ENCODE assay signal across 30 mouse cellular contexts in genomic region chr5:120148246-120148645, GRCm38 (mm10). TPM values are rescaled to one million over a fixed set of nuclear protein-coding genes. Genes with fewer than 3 reads are reported as not detected.
DNase-seq lines count a peak whose midpoint lies in the region; ATAC-seq and TF ChIP-seq lines count a peak whose summit lies in the region.
"Had no signal": no experiment of that assay in that cellular context is flagged by ENCODE, and none has a peak within 500 bp of the region (broad histone marks: within the 10 kb centered on the region; RNA-seq: fewer than 3 reads in every experiment).

No protein-coding gene starts in this region.

- no peaks in the 10 kb centered on the region for H3K9me3 ChIP-seq in stomach, postnatal 0 days (ENCODE audit: control insufficient read depth, low read length)
- H3K9me3 ChIP-seq: embryonic facial prominence, embryonic 15.5 days; forebrain, embryonic 12.5 days; G1E; heart, embryonic 12.5 days; hindbrain, embryonic 15.5 days; limb, embryonic 12.5 days; lung, embryonic 15.5 days; midbrain, embryonic 10.5 days; midbrain, embryonic 15.5 days; neural tube, embryonic 15.5 days had no signal

- intact Hi-C loops in left cerebral cortex, postnatal 14 days (cut with DNase I): loop anchor here (5.0 kb wide), 2 partner anchors 59 to 309 kb away; no protein-coding TSS in a partner anchor
- intact Hi-C loops in left cerebral cortex, postnatal 10 days (cut with DNase I): loop anchor here (5.0 kb wide), 2 partner anchors 294 to 309 kb away; no protein-coding TSS in a partner anchor

- TF ChIP-seq CTCF in stomach, postnatal 0 days (IDR thresholded peaks at IDR 0.05; ENCODE audit: low read depth): no peak

- H3K27me3 ChIP-seq in stomach, postnatal 0 days (ENCODE audit: control insufficient read depth, insufficient read depth, low read length): no peaks in the 10 kb centered on the region
- H3K27me3 ChIP-seq: embryonic facial prominence, embryonic 15.5 days; forebrain, embryonic 12.5 days; heart, embryonic 12.5 days; hindbrain, embryonic 15.5 days; limb, embryonic 12.5 days; lung, embryonic 15.5 days; midbrain, embryonic 15.5 days; neural tube, embryonic 15.5 days; Patski had no signal

- DNase-seq in frontal cortex, adult 2 months (ENCODE audit: extremely low spot score in 1 of 2, low spot score in 1 of 2): peak; percentile 24 to 65
- no peak for DNase-seq in frontal cortex, postnatal 10 days (ENCODE audit: low spot score in 2 of 2)
- peak; percentile 27 to 63 for DNase-seq in left cerebral cortex, postnatal 14 days (ENCODE audit: low spot score in 2 of 2)
- DNase-seq in left cerebral cortex, postnatal 10 days (ENCODE audit: extremely low spot score in 1 of 2, low spot score in 2 of 2): no peak
- peak; percentile 25 to 47 for DNase-seq in frontal cortex, postnatal 36 days (ENCODE audit: low spot score in 2 of 2)
- peak; percentile 42 to 43 for DNase-seq in right cerebral cortex, postnatal 36 days (ENCODE audit: low spot score in 2 of 2)
- DNase-seq in spleen, postnatal 4 days (ENCODE audit: low spot score in 2 of 2): no peak
- DNase-seq in stomach, postnatal 0 days (ENCODE audit: low spot score): no peak
- DNase-seq: adrenal gland, postnatal 10 days; cerebellum, adult 11 months; cerebellum, postnatal 10 days; forebrain, postnatal 0 days; heart, adult 2 months; heart, postnatal 4 days; kidney, adult 18-20 months; kidney, postnatal 36 days; layer of hippocampus, postnatal 36 days; thymus, postnatal 14 days had no signal

- H3K4me2 ChIP-seq in stomach, postnatal 0 days (replicated peaks; ENCODE audit: low read depth): no peak overlapping the region
- H3K4me2 ChIP-seq: embryonic facial prominence, embryonic 15.5 days; forebrain, embryonic 12.5 days; heart, embryonic 12.5 days; hindbrain, embryonic 15.5 days; limb, embryonic 12.5 days; lung, embryonic 15.5 days; midbrain, embryonic 15.5 days; neural tube, embryonic 15.5 days had no signal

- H3K4me3 ChIP-seq in stomach, postnatal 0 days (ENCODE audit: low read depth, low read length): no peak overlapping the region
- H3K4me3 ChIP-seq: embryonic facial prominence, embryonic 15.5 days; forebrain, embryonic 12.5 days; heart, adult 2 months; heart, embryonic 12.5 days; hindbrain, embryonic 15.5 days; limb, embryonic 12.5 days; lung, embryonic 15.5 days; midbrain, embryonic 10.5 days; midbrain, embryonic 15.5 days; neural tube, embryonic 15.5 days had no signal

- no peaks in the 10 kb centered on the region for H3K4me1 ChIP-seq in stomach, postnatal 0 days (replicated peaks; ENCODE audit: control insufficient read depth, insufficient read depth)

- ATAC-seq in stomach, postnatal 0 days (ENCODE audit: low FRiP score, low TSS enrichment): no peak
- ATAC-seq: forebrain, postnatal 0 days; inflammation-experienced regulatory T-cells, adult 6 months; midbrain, embryonic 15.5 days; Patski had no signal

- H3K36me3 ChIP-seq in stomach, postnatal 0 days (ENCODE audit: control insufficient read depth, insufficient read depth, low read length): peaks cover 3% of the 10 kb centered on the region; the same call in 1 of the 2 replicates
- H3K36me3 ChIP-seq: hindbrain, embryonic 15.5 days; midbrain, embryonic 15.5 days had no signal

- 95% methylated on average over 9 of the region's 9 CpGs for WGBS in stomach, postnatal 0 days

- no peak overlapping the region for H3K27ac ChIP-seq in stomach, postnatal 0 days (replicated peaks)
- H3K27ac ChIP-seq: embryonic facial prominence, embryonic 15.5 days; heart, adult 2 months; hindbrain, embryonic 15.5 days; limb, embryonic 12.5 days; lung, embryonic 15.5 days; midbrain, embryonic 10.5 days; midbrain, embryonic 15.5 days; neural tube, embryonic 15.5 days had no signal

- TF ChIP-seq EP300 in stomach, postnatal 0 days (optimal IDR thresholded peaks at IDR 0.05): no peak

- H3K9ac ChIP-seq in stomach, postnatal 0 days (ENCODE audit: low read length): no peak overlapping the region
- H3K9ac ChIP-seq: embryonic facial prominence, embryonic 15.5 days; forebrain, embryonic 12.5 days; forebrain, postnatal 0 days; heart, embryonic 12.5 days; hindbrain, embryonic 15.5 days; limb, embryonic 12.5 days; lung, embryonic 15.5 days; midbrain, embryonic 15.5 days; neural tube, embryonic 15.5 days had no signal

RNA-seq across cellular contexts. Expression of gene Rbm19, which starts 32.0 kb away (rescaled TPM):
- polyA plus RNA-seq in frontal cortex, adult 2 months (2012; rRNA removed): 8.9 and 9.6 TPM in 2 replicates
- total RNA-seq in left cerebral cortex, postnatal 14 days (2021): 10 to 100 TPM; 21.4 TPM
- 10 to 100 TPM; 23.8 to 24.6 TPM for total RNA-seq in left cerebral cortex, postnatal 10 days (2021)
- polyA plus RNA-seq in stomach, postnatal 0 days (2015; fragmentation: Nextera tagmentation; extraction: Ambion mirVana): 9.4 and 10.8 TPM in 2 replicates

Comparison
In these comparisons a context has a peak if more than half of its experiments do, and no peak if none do; other contexts are left out.
1. DNase-seq: peak in frontal cortex, adult 2 months (2 of 2), left cerebral cortex, postnatal 14 days (2 of 2), frontal cortex, postnatal 36 days (2 of 2) and right cerebral cortex, postnatal 36 days (2 of 2); none in frontal cortex, postnatal 10 days (0 of 2), left cerebral cortex, postnatal 10 days (0 of 2), spleen, postnatal 4 days (0 of 2) and stomach, postnatal 0 days (single experiment).